Mouse (Mus musculus): ENCODE measurements at regions not wholly inside any gene's neighbourhood (a gene's known extent, or its start where the extent isn't known, plus 50 kb on each side); places are given as distances from the start of the nearest gene placed in this dataset.
"Not testable (repeated sequence)": the region's sequence is repeated elsewhere in the genome, so short reads cannot be mapped to it uniquely, and the experiment has no call there.

DNA sequence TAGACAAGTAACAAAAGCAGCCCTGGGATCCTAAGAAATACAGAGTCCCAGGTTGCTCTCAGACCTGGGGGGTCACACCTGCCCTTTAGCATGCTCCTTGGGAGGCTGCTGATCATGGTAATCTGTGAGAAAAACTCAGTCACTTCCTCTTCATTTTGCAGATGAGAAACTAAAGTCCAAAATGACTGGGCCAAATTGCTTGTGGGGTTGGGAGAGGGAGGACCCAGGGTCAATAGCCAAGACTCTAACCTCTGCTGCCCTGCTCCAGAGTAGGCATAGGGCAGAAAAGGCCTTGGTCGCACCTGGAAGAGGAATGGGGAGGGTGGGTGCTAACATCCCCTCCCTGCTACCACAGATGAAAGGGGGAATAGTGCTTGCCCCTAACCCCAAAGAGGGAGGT, 491.2 kb downstream of the Tns1 start:
- H3K4me3 ChIP-seq (ENCODE audit: insufficient read depth, poor library complexity, severe bottlenecking) = no peak overlapping the region
- H3K36me3 ChIP-seq (ENCODE audit: control insufficient read depth, insufficient read depth) = no peaks in the 10 kb centered on the region
- H3K27me3 ChIP-seq (ENCODE audit: control insufficient read depth, insufficient read depth, insufficient read length) = no peaks in the 10 kb centered on the region
- TF ChIP-seq MYOG (IDR thresholded peaks at IDR 0.05; ENCODE audit: control insufficient read depth, extremely low read depth, insufficient read length) = no peak
- no peak for TF ChIP-seq MAX (IDR thresholded peaks at IDR 0.05)
- TF ChIP-seq MYOD1 (IDR thresholded peaks at IDR 0.05; ENCODE audit: control insufficient read depth, insufficient read length, low read depth) = no peak
- no peak for TF ChIP-seq CTCF (IDR thresholded peaks at IDR 0.05; ENCODE audit: control insufficient read depth, insufficient read depth, insufficient read length)
- no peak for TF ChIP-seq CEBPB (IDR thresholded peaks at IDR 0.05; ENCODE audit: low read depth)
- TF ChIP-seq FOSL1 (IDR thresholded peaks at IDR 0.05; ENCODE audit: insufficient read depth, low read length, poor library complexity, severe bottlenecking) = no peak
- no peak for TF ChIP-seq USF1 (IDR thresholded peaks at IDR 0.05; ENCODE audit: low read depth)
- no peaks in the 10 kb centered on the region for H3K79me3 ChIP-seq (ENCODE audit: low read depth)
- H3ac ChIP-seq (ENCODE audit: control insufficient read depth, insufficient read length, low read depth) = no peak overlapping the region
- no peaks in the 10 kb centered on the region for H3K79me2 ChIP-seq (ENCODE audit: control insufficient read depth, insufficient read depth)

DNA sequence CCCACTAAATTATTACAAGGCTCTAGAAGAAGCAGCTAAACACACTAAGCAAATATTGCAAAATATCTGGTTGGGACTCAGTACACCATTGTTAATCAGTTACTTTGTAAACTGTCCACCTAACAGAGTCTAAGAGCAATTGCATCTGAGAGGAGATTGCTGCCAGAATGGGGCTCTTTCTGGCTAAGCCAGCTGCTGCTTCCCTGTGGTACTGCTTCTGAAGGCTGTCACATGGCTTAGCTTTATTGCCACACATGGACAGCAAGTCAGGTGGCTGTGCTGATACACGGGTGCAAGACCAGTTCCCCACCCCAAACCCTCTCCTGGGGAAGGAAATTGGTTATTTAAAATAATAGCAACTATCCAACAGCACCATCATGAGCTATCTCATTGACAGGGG, 493.9 kb downstream of the Tns1 start:
- TF ChIP-seq USF1 (IDR thresholded peaks at IDR 0.05; ENCODE audit: low read depth) (no peak), FOSL1 (IDR thresholded peaks at IDR 0.05; ENCODE audit: insufficient read depth, low read length, poor library complexity, severe bottlenecking) (no peak), CEBPB (IDR thresholded peaks at IDR 0.05; ENCODE audit: low read depth) (no peak), CTCF (IDR thresholded peaks at IDR 0.05; ENCODE audit: control insufficient read depth, insufficient read depth, insufficient read length) (no peak), MYOD1 (IDR thresholded peaks at IDR 0.05; ENCODE audit: control insufficient read depth, insufficient read length, low read depth) (no peak), MYOG (IDR thresholded peaks at IDR 0.05; ENCODE audit: control insufficient read depth, extremely low read depth, insufficient read length) (no peak), MAX (IDR thresholded peaks at IDR 0.05) (no peak)
- Histone ChIP-seq H3K27me3 (ENCODE audit: control insufficient read depth, insufficient read depth, insufficient read length) (no peaks in the 10 kb centered on the region), H3K4me3 (ENCODE audit: insufficient read depth, poor library complexity, severe bottlenecking) (no peak overlapping the region), H3K79me2 (ENCODE audit: control insufficient read depth, insufficient read depth) (no peaks in the 10 kb centered on the region), H3ac (ENCODE audit: control insufficient read depth, insufficient read length, low read depth) (no peak overlapping the region), H3K36me3 (ENCODE audit: control insufficient read depth, insufficient read depth) (no peaks in the 10 kb centered on the region), H3K79me3 (ENCODE audit: low read depth) (no peaks in the 10 kb centered on the region)

DNA sequence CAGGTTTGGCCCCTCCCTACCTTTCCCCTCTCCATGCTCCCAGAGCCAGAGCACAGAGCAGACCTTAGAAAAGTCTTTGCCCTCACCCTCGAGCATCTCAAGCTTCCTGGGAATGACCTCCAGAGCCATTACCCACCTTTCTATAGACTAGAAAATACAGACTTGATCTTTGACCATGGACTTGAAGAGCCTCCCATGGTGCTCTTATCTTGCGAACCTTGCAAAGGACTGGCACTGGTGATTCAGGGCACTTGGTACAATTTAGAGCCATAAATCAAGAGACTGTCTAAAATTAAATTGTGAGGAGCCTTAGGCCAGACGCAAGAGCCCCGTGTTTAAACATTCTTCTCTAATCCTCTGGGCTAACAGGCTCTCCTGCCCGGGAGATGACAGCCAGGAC, 498.9 kb downstream of the Tns1 start:
- H3ac ChIP-seq (ENCODE audit: control insufficient read depth, insufficient read length, low read depth) = no peak overlapping the region
- H3K36me3 ChIP-seq (ENCODE audit: control insufficient read depth, insufficient read depth) = no peaks in the 10 kb centered on the region
- TF ChIP-seq MAX (IDR thresholded peaks at IDR 0.05) (no peak), CTCF (IDR thresholded peaks at IDR 0.05; ENCODE audit: control insufficient read depth, insufficient read depth, insufficient read length) (no peak), CEBPB (IDR thresholded peaks at IDR 0.05; ENCODE audit: low read depth) (no peak), MYOG (IDR thresholded peaks at IDR 0.05; ENCODE audit: control insufficient read depth, extremely low read depth, insufficient read length) (no peak), MYOD1 (IDR thresholded peaks at IDR 0.05; ENCODE audit: control insufficient read depth, insufficient read length, low read depth) (no peak), USF1 (IDR thresholded peaks at IDR 0.05; ENCODE audit: low read depth) (no peak), FOSL1 (IDR thresholded peaks at IDR 0.05; ENCODE audit: insufficient read depth, low read length, poor library complexity, severe bottlenecking) (no peak)
- H3K79me3 ChIP-seq (ENCODE audit: low read depth) = no peaks in the 10 kb centered on the region
- no peaks in the 10 kb centered on the region for H3K27me3 ChIP-seq (ENCODE audit: control insufficient read depth, insufficient read depth, insufficient read length)
- no peaks in the 10 kb centered on the region for H3K79me2 ChIP-seq (ENCODE audit: control insufficient read depth, insufficient read depth)
- no peak overlapping the region for H3K4me3 ChIP-seq (ENCODE audit: insufficient read depth, poor library complexity, severe bottlenecking)

DNA sequence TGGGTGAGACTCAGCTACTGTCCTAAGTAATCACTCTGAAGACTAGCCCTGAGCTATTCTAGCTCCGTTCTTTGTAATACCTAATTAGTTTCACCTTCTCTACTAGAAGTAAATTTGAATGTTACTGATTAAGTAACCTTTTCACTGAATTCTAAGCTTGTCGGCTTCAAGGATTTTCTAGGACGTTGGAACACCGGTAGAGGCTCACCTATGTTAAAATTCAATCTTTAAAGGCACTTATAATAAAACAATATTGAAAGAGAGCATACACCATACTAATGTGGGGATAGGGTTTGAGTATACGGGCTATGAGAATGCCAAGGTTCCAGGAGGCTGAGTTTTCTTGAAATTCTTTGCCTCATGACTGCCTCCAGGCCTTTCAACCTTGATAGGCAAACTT, 503.1 kb downstream of the Tns1 start:
- not testable (repeated sequence) for H3K36me3 ChIP-seq (ENCODE audit: control insufficient read depth, insufficient read depth); H3K27me3 ChIP-seq (ENCODE audit: control insufficient read depth, insufficient read depth, insufficient read length); H3K4me3 ChIP-seq (ENCODE audit: insufficient read depth, poor library complexity, severe bottlenecking); H3K79me3 ChIP-seq (ENCODE audit: low read depth); H3K79me2 ChIP-seq (ENCODE audit: control insufficient read depth, insufficient read depth); H3ac ChIP-seq (ENCODE audit: control insufficient read depth, insufficient read length, low read depth)

DNA sequence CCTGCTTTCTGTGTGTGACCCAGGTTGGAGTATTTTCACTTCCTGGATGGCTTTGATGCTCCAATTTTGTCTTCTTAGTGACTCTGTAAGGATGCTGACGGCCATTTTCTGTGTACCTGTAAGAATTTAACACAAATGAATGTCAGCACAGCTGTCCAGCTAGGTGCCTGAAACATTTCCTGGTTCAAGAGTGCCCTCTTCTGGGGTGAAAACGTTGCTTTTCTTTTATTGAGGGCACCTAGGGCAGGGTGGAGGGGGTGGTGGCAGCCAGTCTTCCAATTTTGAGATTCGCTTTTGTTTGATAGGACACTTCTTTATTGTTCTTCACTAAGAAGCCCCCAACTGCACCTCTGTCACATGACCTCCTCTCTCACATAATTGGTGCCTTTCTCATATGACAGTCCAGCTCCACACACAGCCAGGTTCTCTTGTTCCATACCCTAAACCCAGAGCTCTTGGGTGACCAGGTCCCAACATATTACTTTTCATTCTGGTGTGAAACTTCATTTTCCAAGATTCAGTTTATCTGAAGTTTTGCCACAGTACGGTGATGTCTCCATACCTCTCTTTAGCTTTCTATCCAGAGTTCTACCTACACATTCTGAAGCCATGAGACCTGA, 505.6 kb downstream of the Tns1 start:
- Histone ChIP-seq H3ac (ENCODE audit: control insufficient read depth, insufficient read length, low read depth) (no peak overlapping the region), H3K79me2 (ENCODE audit: control insufficient read depth, insufficient read depth) (no peaks in the 10 kb centered on the region), H3K36me3 (ENCODE audit: control insufficient read depth, insufficient read depth) (no peaks in the 10 kb centered on the region), H3K79me3 (ENCODE audit: low read depth) (no peaks in the 10 kb centered on the region), H3K27me3 (ENCODE audit: control insufficient read depth, insufficient read depth, insufficient read length) (no peaks in the 10 kb centered on the region), H3K4me3 (ENCODE audit: insufficient read depth, poor library complexity, severe bottlenecking) (no peak overlapping the region)
- TF ChIP-seq USF1 (IDR thresholded peaks at IDR 0.05; ENCODE audit: low read depth) (no peak), FOSL1 (IDR thresholded peaks at IDR 0.05; ENCODE audit: insufficient read depth, low read length, poor library complexity, severe bottlenecking) (no peak), MYOG (IDR thresholded peaks at IDR 0.05; ENCODE audit: control insufficient read depth, extremely low read depth, insufficient read length) (no peak), MYOD1 (IDR thresholded peaks at IDR 0.05; ENCODE audit: control insufficient read depth, insufficient read length, low read depth) (no peak), MAX (IDR thresholded peaks at IDR 0.05) (no peak), CEBPB (IDR thresholded peaks at IDR 0.05; ENCODE audit: low read depth) (no peak), CTCF (IDR thresholded peaks at IDR 0.05; ENCODE audit: control insufficient read depth, insufficient read depth, insufficient read length) (no peak)

DNA sequence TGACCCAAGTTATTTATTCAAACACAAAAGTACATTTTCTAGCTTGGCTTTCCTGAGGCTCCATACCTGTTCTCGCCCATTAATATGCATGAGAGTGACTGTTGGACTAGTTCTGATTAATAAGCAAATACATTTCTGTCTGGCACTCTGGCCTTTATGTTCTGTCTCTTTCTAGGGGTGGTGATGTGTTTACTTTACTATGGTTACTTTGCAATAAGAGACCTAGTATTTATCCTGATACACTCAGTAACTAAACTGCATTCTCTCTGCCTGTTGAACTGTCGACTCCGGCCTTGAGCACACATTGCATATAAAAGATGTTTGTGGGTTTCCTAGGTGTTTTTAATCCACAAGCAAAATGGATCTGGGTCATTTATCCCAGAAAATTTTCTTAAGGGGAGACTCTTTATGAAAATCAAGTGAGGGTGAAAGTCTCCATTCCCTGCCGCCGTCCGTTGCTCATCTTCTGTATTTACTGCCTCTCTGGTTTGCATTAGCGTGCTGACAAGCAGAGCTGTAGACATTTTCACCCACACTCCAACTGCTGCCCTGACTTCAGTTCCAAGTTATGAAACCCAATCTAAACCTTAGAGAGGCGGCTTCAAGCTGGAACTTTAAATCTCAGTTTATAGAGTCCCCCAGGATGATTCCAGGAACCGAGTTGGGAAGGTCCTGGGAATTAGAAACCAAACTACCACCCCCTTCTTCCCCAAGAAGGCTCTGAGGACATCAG, 530.4 kb downstream of the Tns1 start:
- Histone ChIP-seq H3K27me3 (ENCODE audit: control insufficient read depth, insufficient read depth, insufficient read length) (no peaks in the 10 kb centered on the region), H3ac (ENCODE audit: control insufficient read depth, insufficient read length, low read depth) (no peak overlapping the region), H3K4me3 (ENCODE audit: insufficient read depth, poor library complexity, severe bottlenecking) (no peak overlapping the region), H3K79me2 (ENCODE audit: control insufficient read depth, insufficient read depth) (no peaks in the 10 kb centered on the region), H3K79me3 (ENCODE audit: low read depth) (no peaks in the 10 kb centered on the region), H3K36me3 (ENCODE audit: control insufficient read depth, insufficient read depth) (no peaks in the 10 kb centered on the region)
- TF ChIP-seq CTCF (IDR thresholded peaks at IDR 0.05; ENCODE audit: control insufficient read depth, insufficient read depth, insufficient read length) (no peak), MAX (IDR thresholded peaks at IDR 0.05) (no peak), MYOD1 (IDR thresholded peaks at IDR 0.05; ENCODE audit: control insufficient read depth, insufficient read length, low read depth) (no peak), CEBPB (IDR thresholded peaks at IDR 0.05; ENCODE audit: low read depth) (no peak), MYOG (IDR thresholded peaks at IDR 0.05; ENCODE audit: control insufficient read depth, extremely low read depth, insufficient read length) (no peak), FOSL1 (IDR thresholded peaks at IDR 0.05; ENCODE audit: insufficient read depth, low read length, poor library complexity, severe bottlenecking) (no peak)

All from C2C12 (cell line).